Mouse (Mus musculus) leukemia stem cell, adult 10-12 weeks (primary cell): Measurements from ENCODE around the gene Cdkl3. TPM values are rescaled to one million over a fixed set of nuclear protein-coding genes. Genes with fewer than 3 reads are reported as not detected.

Experiments
- polyA plus RNA-seq: library from polyadenylated mRNA; stranded (reverse); fragments of >175 nt; gene quantifications from 2 replicates; pipeline ENCODE4 v1.2.3, GENCODE M21; 2012; ENCODE audit warnings: low replicate concordance

The Cdkl3 gene
- polyA plus RNA-seq = 0.39 and 0.60 TPM in 2 replicates

GRCm38 (mm10) chr11:52003772-52004528 lies at the start of gene Cdkl3:
Gene Cdkl3 (plus strand): TSS chr11:52004221.

DNA sequence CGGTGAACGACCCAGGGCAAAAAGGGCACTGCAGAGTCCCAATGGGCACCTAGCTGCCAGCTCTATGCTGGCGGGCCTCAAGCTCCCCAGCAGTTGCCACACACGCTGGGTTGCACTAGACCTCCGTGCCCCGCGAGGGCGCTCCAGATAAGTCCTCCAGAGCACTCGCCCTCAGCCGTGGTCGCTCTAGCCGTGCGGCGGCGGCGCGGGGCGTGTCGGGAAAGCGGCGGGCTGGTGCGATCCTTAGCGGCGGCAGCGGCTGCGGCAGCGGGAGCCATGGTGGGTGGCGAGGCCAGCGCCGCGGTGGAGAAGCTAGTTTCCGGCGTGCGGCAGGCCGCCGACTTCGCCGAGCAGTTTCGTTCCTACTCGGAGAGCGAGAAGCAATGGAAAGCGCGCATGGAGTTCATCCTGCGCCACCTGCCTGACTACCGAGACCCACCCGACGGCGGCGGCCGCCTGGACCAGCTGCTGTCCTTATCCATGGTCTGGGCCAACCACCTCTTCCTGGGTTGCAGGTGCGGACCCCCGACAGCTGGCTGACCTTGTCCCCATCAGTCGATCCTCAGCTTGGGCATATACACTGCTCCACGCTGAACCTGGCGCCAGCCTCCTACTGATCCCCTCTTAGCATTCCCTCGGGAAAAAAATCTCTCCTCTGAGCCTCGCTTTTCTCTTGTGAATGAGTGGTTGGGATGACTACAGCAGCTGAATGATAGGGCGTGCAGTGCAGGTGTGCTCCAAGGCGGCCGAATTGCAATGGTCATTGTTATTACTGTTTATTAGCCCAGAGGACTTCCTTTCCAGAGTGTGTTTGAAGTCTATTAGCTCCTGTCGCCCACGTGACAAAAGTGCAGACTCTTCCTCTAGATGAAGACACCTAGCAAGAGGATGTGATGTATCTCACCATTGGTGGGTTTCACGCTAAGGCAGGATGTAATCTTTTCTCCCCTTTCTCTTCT lies 36.3 kb upstream of the Cdkl3 start, which contains the start of gene Cdkn2aipnl:
Gene Cdkn2aipnl (plus strand): TSS at position 219 of the 959 bp plus-strand sequence.

GRCm38 (mm10) chr11:52000290-52000962 lies 3.6 kb upstream of the Cdkl3 start, which contains the start of gene Ube2b:
Gene Ube2b (minus strand): TSS chr11:52000762.

DNA sequence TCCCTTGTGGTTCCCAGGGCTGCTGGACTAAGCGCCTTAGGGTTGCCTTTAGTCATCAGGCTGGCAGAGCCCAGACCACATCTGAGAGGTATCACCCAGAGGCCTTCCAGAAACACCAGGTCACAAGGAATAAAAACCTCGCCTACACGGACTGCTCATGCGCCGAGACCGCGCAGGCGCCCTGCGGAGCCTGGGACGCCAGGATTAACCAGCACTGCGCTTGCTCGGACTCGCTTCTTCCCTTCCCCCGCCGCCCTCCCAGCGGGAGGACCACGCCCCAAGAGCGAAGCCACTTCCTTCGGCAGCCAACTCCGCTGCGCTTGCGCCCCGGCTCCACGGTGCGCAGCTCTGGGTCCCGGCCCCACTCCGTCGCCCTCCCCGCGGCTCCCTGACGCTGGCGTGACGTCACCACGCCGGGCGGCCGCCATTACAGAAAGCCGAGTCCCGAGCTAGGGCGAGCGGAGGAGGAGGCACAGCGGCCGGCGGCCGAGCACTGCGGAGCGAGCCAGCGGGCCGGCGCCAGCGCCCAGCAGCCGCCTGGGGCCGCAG lies 94.5 kb downstream of the Cdkl3 start, which contains the start of gene Ppp2ca:
Gene Ppp2ca (plus strand): TSS at position 284 of the 549 bp plus-strand sequence.

Other genes with a start within 250 kb of the Cdkl3 start
- 35.7 and 39.4 TPM in 2 replicates for gene Sec24a, start 240.6 kb upstream of the Cdkl3 start, polyA plus RNA-seq
- 4.0 and 13.3 TPM in 2 replicates for gene Sar1b, start 240.5 kb upstream of the Cdkl3 start, polyA plus RNA-seq
- 17.8 and 22.1 TPM in 2 replicates for gene Jade2, start 146.6 kb upstream of the Cdkl3 start, polyA plus RNA-seq
- gene Cdkn2aipnl, start 36.6 kb upstream of the Cdkl3 start, polyA plus RNA-seq = 24.9 and 33.3 TPM in 2 replicates
- 87.3 and 87.4 TPM in 2 replicates for gene Ube2b, start 3.5 kb upstream of the Cdkl3 start, polyA plus RNA-seq
- 8.8 and 12.8 TPM in 2 replicates for gene Ppp2ca, start 94.5 kb downstream of the Cdkl3 start, polyA plus RNA-seq
- not detected in 2 replicates for gene Olfr1373, start 141.3 kb downstream of the Cdkl3 start, polyA plus RNA-seq
- not detected in 2 replicates for gene Olfr1371, start 209.8 kb downstream of the Cdkl3 start, polyA plus RNA-seq
- 1.8 and 4.1 TPM in 2 replicates for gene Skp1a, start 227.8 kb downstream of the Cdkl3 start, polyA plus RNA-seq